Mouse (Mus musculus): Measurements from ENCODE around the gene Angel1. TPM values are rescaled to one million over a fixed set of nuclear protein-coding genes. Genes with fewer than 3 reads are reported as not detected.

Gene Angel1
- polyA plus RNA-seq, 1 experiment = 2.4 TPM

DNA sequence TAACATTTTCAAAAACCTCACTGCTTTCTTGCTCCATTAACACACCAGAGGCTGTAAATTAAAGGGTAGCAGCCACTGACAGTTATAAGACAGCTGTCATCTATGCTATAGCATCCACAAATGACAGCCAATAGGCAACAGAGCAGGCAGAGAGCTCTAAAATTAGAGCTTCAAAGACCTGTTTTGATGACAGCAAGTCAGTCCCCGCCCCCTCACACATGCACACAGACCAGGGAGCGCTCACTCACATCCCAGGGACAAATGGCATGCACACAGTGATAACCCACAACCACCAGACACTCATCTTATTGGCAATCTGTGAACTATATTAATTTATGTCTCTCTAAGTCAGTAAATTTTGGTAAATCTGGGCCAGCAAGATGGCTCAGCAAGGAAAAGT lies 2.0 kb downstream of the Angel1 start:
- no peak overlapping the region for H3K27ac ChIP-seq (ENCODE audit: insufficient read depth, low read depth, low read length)

DNA sequence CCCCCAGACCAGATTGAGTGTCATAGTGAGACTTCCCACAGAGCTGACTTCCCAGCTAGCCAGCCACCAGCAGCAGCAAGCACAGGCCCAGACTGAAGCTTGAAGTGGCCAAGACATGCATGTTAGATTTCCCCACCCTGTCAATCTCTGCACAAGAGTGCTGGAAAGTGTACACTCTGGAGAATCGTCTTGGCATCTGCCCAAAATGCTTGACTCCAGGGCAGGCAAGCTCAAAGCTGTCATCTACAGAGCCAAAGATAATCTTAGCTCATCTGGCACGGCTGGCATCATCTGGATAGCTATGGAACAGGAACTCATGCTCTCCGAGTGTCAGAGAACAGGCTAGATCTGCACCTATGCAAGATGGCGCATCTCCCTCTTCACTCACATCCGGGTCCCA lies 4.8 kb downstream of the Angel1 start:
- Histone ChIP-seq H3K27me3 (ENCODE audit: control insufficient read depth, insufficient read depth, low read length) (no peaks in the 10 kb centered on the region), H3K4me3 (ENCODE audit: low read depth, low read length) (no peak overlapping the region), H3K27ac (ENCODE audit: insufficient read depth, low read depth, low read length) (no peak overlapping the region), H3K36me3 (ENCODE audit: control insufficient read depth, insufficient read depth, low read length) (no peaks in the 10 kb centered on the region), H3K4me1 (ENCODE audit: control insufficient read depth, insufficient read depth, insufficient read length, low read length) (no peaks in the 10 kb centered on the region)
- TF ChIP-seq POLR2A (IDR thresholded peaks at IDR 0.05; ENCODE audit: low read depth, low read length) = no peak
- no peak for TF ChIP-seq CTCF (IDR thresholded peaks at IDR 0.05; ENCODE audit: extremely low read depth, insufficient read length, insufficient replicate concordance, low read depth, low read length)
- WGBS = 80% methylated on average over 5 of the region's 5 CpGs

More for the DNA sequence above, 2.0 kb downstream of the Angel1 start:
- Histone ChIP-seq H3K36me3 (ENCODE audit: control insufficient read depth, insufficient read depth, low read length) (no peaks in the 10 kb centered on the region), H3K4me1 (ENCODE audit: control insufficient read depth, insufficient read depth, insufficient read length, low read length) (no peaks in the 10 kb centered on the region), H3K27me3 (ENCODE audit: control insufficient read depth, insufficient read depth, low read length) (no peaks in the 10 kb centered on the region), H3K4me3 (ENCODE audit: low read depth, low read length) (no peak overlapping the region)
- WGBS = 97% methylated on average over 2 of the region's 2 CpGs
- TF ChIP-seq CTCF (IDR thresholded peaks at IDR 0.05; ENCODE audit: extremely low read depth, insufficient read length, insufficient replicate concordance, low read depth, low read length) = no peak
- no peak for TF ChIP-seq POLR2A (IDR thresholded peaks at IDR 0.05; ENCODE audit: low read depth, low read length)

DNA sequence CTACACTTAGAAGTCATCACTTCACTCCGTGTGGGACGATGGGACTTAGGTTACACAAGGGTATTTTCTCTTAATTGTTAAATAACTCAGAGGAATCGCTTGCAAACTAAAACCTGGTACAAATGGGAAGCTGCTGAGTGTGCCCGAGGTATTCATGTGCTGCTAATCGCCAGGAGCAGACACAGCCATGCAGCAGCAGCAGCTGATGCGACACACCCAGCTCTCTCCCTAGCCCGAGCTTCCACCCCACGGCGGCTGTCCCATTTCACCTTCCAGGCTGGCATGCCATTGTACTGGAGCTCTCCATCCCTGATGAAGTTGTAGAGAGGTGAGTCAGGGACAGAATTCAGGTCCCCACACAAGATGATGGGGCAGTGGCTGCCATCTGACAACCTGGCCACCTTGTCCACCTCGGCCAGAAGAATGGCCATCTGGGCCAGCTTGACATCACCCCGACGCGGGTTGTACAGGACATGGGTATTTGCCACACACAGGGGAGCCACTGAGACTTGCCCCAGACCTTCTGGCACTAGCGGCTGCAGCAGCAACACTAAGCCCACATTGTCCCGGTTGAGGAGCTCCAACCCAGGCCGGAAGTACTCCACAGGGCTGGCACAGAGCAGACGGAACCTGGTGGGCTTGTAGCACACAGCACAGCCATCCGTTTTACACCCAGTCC lies 6.2 kb downstream of the Angel1 start:
- H3K4me3 ChIP-seq (ENCODE audit: low read depth, low read length) = no peak overlapping the region
- H3K27ac ChIP-seq (ENCODE audit: insufficient read depth, low read depth, low read length) = no peak overlapping the region
- TF ChIP-seq POLR2A (IDR thresholded peaks at IDR 0.05; ENCODE audit: low read depth, low read length) (no peak), CTCF (IDR thresholded peaks at IDR 0.05; ENCODE audit: extremely low read depth, insufficient read length, insufficient replicate concordance, low read depth, low read length) (no peak)
- no peaks in the 10 kb centered on the region for H3K4me1 ChIP-seq (ENCODE audit: control insufficient read depth, insufficient read depth, insufficient read length, low read length)
- H3K36me3 ChIP-seq (ENCODE audit: control insufficient read depth, insufficient read depth, low read length) = no peaks in the 10 kb centered on the region
- 82% methylated on average over 18 of the region's 18 CpGs for WGBS
- no peaks in the 10 kb centered on the region for H3K27me3 ChIP-seq (ENCODE audit: control insufficient read depth, insufficient read depth, low read length)

DNA sequence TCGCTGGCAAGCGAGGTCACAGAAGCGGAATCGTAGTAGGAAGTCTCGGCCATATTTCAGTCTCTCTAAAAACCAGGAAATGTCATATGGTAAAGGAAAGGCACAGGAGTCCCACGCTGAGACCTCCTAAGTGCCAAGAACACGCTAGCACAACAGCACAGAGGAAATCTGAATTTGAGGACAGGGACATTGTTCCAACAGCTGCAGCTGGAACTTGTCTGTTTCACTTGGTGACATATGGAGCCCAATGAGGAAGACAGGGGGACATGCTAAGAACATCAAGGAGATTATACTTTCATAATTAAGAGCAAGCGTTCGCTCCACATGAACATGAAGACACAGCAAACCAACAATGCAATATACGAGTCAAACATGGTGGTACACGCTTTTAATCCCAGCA lies 9.3 kb downstream of the Angel1 start:
- WGBS = 90% methylated on average over 11 of the region's 11 CpGs
- Histone ChIP-seq H3K27me3 (ENCODE audit: control insufficient read depth, insufficient read depth, low read length) (no peaks in the 10 kb centered on the region), H3K36me3 (ENCODE audit: control insufficient read depth, insufficient read depth, low read length) (no peaks in the 10 kb centered on the region), H3K4me3 (ENCODE audit: low read depth, low read length) (no peak overlapping the region), H3K4me1 (ENCODE audit: control insufficient read depth, insufficient read depth, insufficient read length, low read length) (no peaks in the 10 kb centered on the region), H3K27ac (ENCODE audit: insufficient read depth, low read depth, low read length) (no peak overlapping the region)
- TF ChIP-seq CTCF (IDR thresholded peaks at IDR 0.05; ENCODE audit: extremely low read depth, insufficient read length, insufficient replicate concordance, low read depth, low read length) = no peak
- TF ChIP-seq POLR2A (IDR thresholded peaks at IDR 0.05; ENCODE audit: low read depth, low read length) = no peak

DNA sequence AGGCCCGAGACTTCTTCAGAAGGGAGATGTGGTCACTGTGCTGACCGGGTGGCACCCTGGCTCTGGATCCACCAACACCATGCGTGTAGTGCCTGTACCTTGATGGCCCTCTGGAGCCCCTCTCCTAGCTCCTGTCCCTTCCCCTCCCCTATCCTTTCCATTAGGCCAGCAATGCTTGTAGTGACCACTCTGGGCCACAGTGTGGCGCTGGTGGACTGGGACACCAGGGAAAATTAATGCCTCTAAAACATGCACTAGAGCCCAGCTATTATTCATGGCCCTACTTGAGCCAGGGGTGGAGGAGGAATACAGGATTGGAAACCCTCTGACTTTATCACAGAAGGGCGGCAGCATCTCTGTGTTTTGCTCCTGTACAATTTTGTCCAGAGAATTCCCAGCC lies 10.9 kb downstream of the Angel1 start:
- no peaks in the 10 kb centered on the region for H3K36me3 ChIP-seq (ENCODE audit: control insufficient read depth, insufficient read depth, low read length)
- H3K4me3 ChIP-seq (ENCODE audit: low read depth, low read length) = no peak overlapping the region
- no peaks in the 10 kb centered on the region for H3K27me3 ChIP-seq (ENCODE audit: control insufficient read depth, insufficient read depth, low read length)
- 69% methylated on average over 5 of the region's 5 CpGs for WGBS
- no peak overlapping the region for H3K27ac ChIP-seq (ENCODE audit: insufficient read depth, low read depth, low read length)
- no peaks in the 10 kb centered on the region for H3K4me1 ChIP-seq (ENCODE audit: control insufficient read depth, insufficient read depth, insufficient read length, low read length)
- TF ChIP-seq POLR2A (IDR thresholded peaks at IDR 0.05; ENCODE audit: low read depth, low read length) (no peak), CTCF (IDR thresholded peaks at IDR 0.05; ENCODE audit: extremely low read depth, insufficient read length, insufficient replicate concordance, low read depth, low read length) (peak; percentile 48; the same call in 1 of the 2 replicates)

DNA sequence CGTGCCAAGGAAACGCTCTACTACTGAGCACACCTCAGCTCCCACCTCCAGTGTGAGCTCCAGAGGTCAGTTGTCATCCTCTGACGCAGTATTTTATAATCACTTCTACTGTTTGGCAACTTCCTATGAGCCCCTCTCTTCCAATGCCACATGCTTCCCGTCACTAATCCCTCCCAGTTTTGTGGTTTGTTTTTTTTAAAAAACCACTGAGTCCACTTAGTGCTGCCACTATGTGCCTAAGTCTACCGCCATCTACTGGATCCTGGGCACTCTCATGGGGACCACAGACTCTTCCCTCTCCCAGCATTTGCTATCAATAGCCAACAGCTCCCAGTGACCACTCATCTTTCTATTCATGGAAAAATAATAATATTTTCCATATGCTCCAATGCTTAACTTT lies 12.2 kb downstream of the Angel1 start:
- Histone ChIP-seq H3K27ac (ENCODE audit: insufficient read depth, low read depth, low read length) (no peak overlapping the region), H3K4me1 (ENCODE audit: control insufficient read depth, insufficient read depth, insufficient read length, low read length) (no peaks in the 10 kb centered on the region), H3K4me3 (ENCODE audit: low read depth, low read length) (no peak overlapping the region), H3K27me3 (ENCODE audit: control insufficient read depth, insufficient read depth, low read length) (no peaks in the 10 kb centered on the region), H3K36me3 (ENCODE audit: control insufficient read depth, insufficient read depth, low read length) (no peaks in the 10 kb centered on the region)
- TF ChIP-seq POLR2A (IDR thresholded peaks at IDR 0.05; ENCODE audit: low read depth, low read length) (no peak), CTCF (IDR thresholded peaks at IDR 0.05; ENCODE audit: extremely low read depth, insufficient read length, insufficient replicate concordance, low read depth, low read length) (no peak)
- WGBS = 73% methylated on average over 5 of the region's 5 CpGs

DNA sequence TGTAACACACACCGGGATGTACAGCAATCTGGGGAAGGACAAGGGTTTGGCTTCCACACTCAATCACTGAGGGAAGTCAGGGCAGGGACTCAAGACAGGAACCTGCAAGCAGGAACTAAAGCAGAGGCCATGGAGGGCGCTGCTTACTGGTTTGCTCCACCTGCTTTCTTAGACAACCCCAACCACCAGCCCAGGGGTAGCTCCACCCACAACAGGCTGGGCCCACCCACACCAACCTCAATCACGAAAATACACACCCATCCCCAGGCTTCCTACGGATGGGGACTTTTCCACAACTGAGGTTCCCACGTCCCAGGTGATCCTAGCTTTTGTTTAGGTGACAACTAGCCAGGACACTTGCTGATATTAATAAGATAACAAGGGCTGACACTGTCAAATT lies 20.4 kb downstream of the Angel1 start:
- TF ChIP-seq CTCF (IDR thresholded peaks at IDR 0.05; ENCODE audit: extremely low read depth, insufficient read length, insufficient replicate concordance, low read depth, low read length) (no peak), POLR2A (IDR thresholded peaks at IDR 0.05; ENCODE audit: low read depth, low read length) (no peak)
- Histone ChIP-seq H3K27me3 (ENCODE audit: control insufficient read depth, insufficient read depth, low read length) (no peaks in the 10 kb centered on the region), H3K4me1 (ENCODE audit: control insufficient read depth, insufficient read depth, insufficient read length, low read length) (no peaks in the 10 kb centered on the region), H3K27ac (ENCODE audit: insufficient read depth, low read depth, low read length) (no peak overlapping the region), H3K36me3 (ENCODE audit: control insufficient read depth, insufficient read depth, low read length) (no peaks in the 10 kb centered on the region), H3K4me3 (ENCODE audit: low read depth, low read length) (no peak overlapping the region)
- WGBS = 84% methylated on average over 5 of the region's 5 CpGs
